Mouse (Mus musculus): ENCODE data around the gene Mtor. TPM values are rescaled to one million over a fixed set of nuclear protein-coding genes. Genes with fewer than 3 reads are reported as not detected.

Gene Mtor
- polyA plus RNA-seq, 1 experiment = 29.7 TPM

GRCm38 (mm10) chr4:148504497-148504959 is 56.1 kb downstream of the Mtor start:
- H3ac ChIP-seq (ENCODE audit: control insufficient read depth, insufficient read length) = no peak overlapping the region
- peaks cover 8% of the 10 kb centered on the region for H3K36me3 ChIP-seq (ENCODE audit: control insufficient read depth, insufficient read depth)
- no peaks in the 10 kb centered on the region for H3K79me2 ChIP-seq (ENCODE audit: control insufficient read depth, insufficient read depth)
- no peak overlapping the region for H3K4me3 ChIP-seq
- no peaks in the 10 kb centered on the region for H3K27me3 ChIP-seq (ENCODE audit: control insufficient read depth, insufficient read depth, insufficient read length)
- no peak overlapping the region for H3K4me2 ChIP-seq (ENCODE audit: low read depth)
- TF ChIP-seq POLR2A (IDR thresholded peaks at IDR 0.05; ENCODE audit: insufficient read length, low read depth) (no peak), TCF3 (IDR thresholded peaks at IDR 0.05; ENCODE audit: insufficient read length, low read depth) (no peak), SRF (IDR thresholded peaks at IDR 0.05; ENCODE audit: control insufficient read depth, insufficient read length, low read depth) (no peak), REST (IDR thresholded peaks at IDR 0.05; ENCODE audit: insufficient read depth, insufficient read length) (no peak), MAX (IDR thresholded peaks at IDR 0.05; ENCODE audit: low read depth) (no peak), MYOG (IDR thresholded peaks at IDR 0.05; ENCODE audit: control insufficient read depth in 1 of 3, insufficient read depth in 1 of 3, insufficient read length in 2 of 3, low read depth in 2 of 3) (no peak), USF1 (IDR thresholded peaks at IDR 0.05; ENCODE audit: low read depth) (no peak), POLR2AphosphoS2 (IDR thresholded peaks at IDR 0.05; ENCODE audit: insufficient read length, low read depth) (no peak), TCF12 (IDR thresholded peaks at IDR 0.05; ENCODE audit: insufficient read depth, poor library complexity, severe bottlenecking) (no peak), MYOD1 (IDR thresholded peaks at IDR 0.05; ENCODE audit: control insufficient read depth in 1 of 3, insufficient read length in 2 of 3, low read depth in 2 of 3) (no peak), CEBPB (IDR thresholded peaks at IDR 0.05; ENCODE audit: insufficient read depth, poor library complexity, severe bottlenecking) (no peak), E2F4 (IDR thresholded peaks at IDR 0.05; ENCODE audit: insufficient read depth) (no peak)

GRCm38 (mm10) chr4:148507585-148507984 is 59.2 kb downstream of the Mtor start:
- Histone ChIP-seq H3K27me3 (ENCODE audit: control insufficient read depth, insufficient read depth, insufficient read length) (no peaks in the 10 kb centered on the region), H3ac (ENCODE audit: control insufficient read depth, insufficient read length) (no peak overlapping the region), H3K4me2 (ENCODE audit: low read depth) (no peak overlapping the region), H3K4me3 (no peak overlapping the region), H3K36me3 (ENCODE audit: control insufficient read depth, insufficient read depth) (no peaks in the 10 kb centered on the region), H3K79me2 (ENCODE audit: control insufficient read depth, insufficient read depth) (no peaks in the 10 kb centered on the region)
- TF ChIP-seq MYOD1 (IDR thresholded peaks at IDR 0.05; ENCODE audit: control insufficient read depth in 1 of 3, insufficient read length in 2 of 3, low read depth in 2 of 3) = peak in 1 of 3 experiments; percentile 42
- TF ChIP-seq MYOG (IDR thresholded peaks at IDR 0.05; ENCODE audit: control insufficient read depth in 1 of 3, insufficient read depth in 1 of 3, insufficient read length in 2 of 3, low read depth in 2 of 3) = peak in 1 of 3 experiments; percentile 35
- no peak for TF ChIP-seq TCF3 (IDR thresholded peaks at IDR 0.05; ENCODE audit: insufficient read length, low read depth)

GRCm38 (mm10) chr4:148508084-148508849 is 59.9 kb downstream of the Mtor start:
- Histone ChIP-seq H3K27me3 (ENCODE audit: control insufficient read depth, insufficient read depth, insufficient read length) (no peaks in the 10 kb centered on the region), H3K36me3 (ENCODE audit: control insufficient read depth, insufficient read depth) (no peaks in the 10 kb centered on the region), H3K79me2 (ENCODE audit: control insufficient read depth, insufficient read depth) (no peaks in the 10 kb centered on the region), H3ac (ENCODE audit: control insufficient read depth, insufficient read length) (no peak overlapping the region), H3K4me3 (no peak overlapping the region), H3K4me2 (ENCODE audit: low read depth) (no peak overlapping the region)
- TF ChIP-seq POLR2AphosphoS2 (IDR thresholded peaks at IDR 0.05; ENCODE audit: insufficient read length, low read depth) (no peak), TCF3 (IDR thresholded peaks at IDR 0.05; ENCODE audit: insufficient read length, low read depth) (no peak), POLR2A (IDR thresholded peaks at IDR 0.05; ENCODE audit: insufficient read length, low read depth) (no peak), E2F4 (IDR thresholded peaks at IDR 0.05; ENCODE audit: insufficient read depth) (no peak), TCF12 (IDR thresholded peaks at IDR 0.05; ENCODE audit: insufficient read depth, poor library complexity, severe bottlenecking) (no peak), CEBPB (IDR thresholded peaks at IDR 0.05; ENCODE audit: insufficient read depth, poor library complexity, severe bottlenecking) (no peak), SRF (IDR thresholded peaks at IDR 0.05; ENCODE audit: control insufficient read depth, insufficient read length, low read depth) (no peak), MYOD1 (IDR thresholded peaks at IDR 0.05; ENCODE audit: control insufficient read depth in 1 of 3, insufficient read length in 2 of 3, low read depth in 2 of 3) (no peak), USF1 (IDR thresholded peaks at IDR 0.05; ENCODE audit: low read depth) (no peak), REST (IDR thresholded peaks at IDR 0.05; ENCODE audit: insufficient read depth, insufficient read length) (no peak)

- no peaks in the 10 kb centered on the region for H3K27me3 ChIP-seq (ENCODE audit: control insufficient read depth, insufficient read depth, insufficient read length)
- TF ChIP-seq POLR2A (IDR thresholded peaks at IDR 0.05; ENCODE audit: insufficient read length, low read depth) = no peak
- TF ChIP-seq MYOG (IDR thresholded peaks at IDR 0.05; ENCODE audit: control insufficient read depth in 1 of 3, insufficient read depth in 1 of 3, insufficient read length in 2 of 3, low read depth in 2 of 3) = peak in 1 of 3 experiments; percentile 19
- H3K79me2 ChIP-seq (ENCODE audit: control insufficient read depth, insufficient read depth) = no peaks in the 10 kb centered on the region
- H3ac ChIP-seq (ENCODE audit: control insufficient read depth, insufficient read length) = no peak overlapping the region
- peaks cover 4% of the 10 kb centered on the region for H3K36me3 ChIP-seq (ENCODE audit: control insufficient read depth, insufficient read depth)
- H3K4me2 ChIP-seq (ENCODE audit: low read depth) = no peak overlapping the region
- H3K4me3 ChIP-seq = no peak overlapping the region
These were observed 61.2 kb downstream of the Mtor start for GRCm38 (mm10) chr4:148509450-148510084.

DNA sequence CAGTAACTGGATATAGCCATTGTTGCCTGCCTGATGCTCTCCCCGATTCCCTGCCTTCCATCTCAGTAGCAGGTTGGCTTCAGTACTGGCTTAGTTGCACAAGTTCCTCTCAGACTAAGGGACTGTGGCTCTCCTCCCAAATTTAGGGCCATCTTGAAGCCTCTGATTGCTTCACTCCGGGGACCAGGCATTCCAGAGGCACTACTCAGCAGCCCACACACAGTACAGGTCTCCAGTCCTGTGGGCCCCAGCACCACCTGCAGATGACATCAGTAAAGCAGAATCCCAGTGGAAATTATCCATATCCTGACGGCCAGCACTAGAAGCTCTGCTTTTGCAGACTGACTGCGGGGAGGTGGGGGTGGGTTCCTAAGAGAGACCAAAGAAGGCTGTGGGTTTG is 62.3 kb downstream of the Mtor start:
- Histone ChIP-seq H3K79me2 (ENCODE audit: control insufficient read depth, insufficient read depth) (no peaks in the 10 kb centered on the region), H3K4me2 (ENCODE audit: low read depth) (no peak overlapping the region), H3K27me3 (ENCODE audit: control insufficient read depth, insufficient read depth, insufficient read length) (no peaks in the 10 kb centered on the region), H3K36me3 (ENCODE audit: control insufficient read depth, insufficient read depth) (peaks cover 4% of the 10 kb centered on the region), H3ac (ENCODE audit: control insufficient read depth, insufficient read length) (no peak overlapping the region), H3K4me3 (no peak overlapping the region)
- TF ChIP-seq CEBPB (IDR thresholded peaks at IDR 0.05; ENCODE audit: insufficient read depth, poor library complexity, severe bottlenecking) (peak; percentile 63), TCF12 (IDR thresholded peaks at IDR 0.05; ENCODE audit: insufficient read depth, poor library complexity, severe bottlenecking) (no peak)
